Mouse (Mus musculus): ENCODE data around the gene Saa1.

Gene Saa1

DNA sequence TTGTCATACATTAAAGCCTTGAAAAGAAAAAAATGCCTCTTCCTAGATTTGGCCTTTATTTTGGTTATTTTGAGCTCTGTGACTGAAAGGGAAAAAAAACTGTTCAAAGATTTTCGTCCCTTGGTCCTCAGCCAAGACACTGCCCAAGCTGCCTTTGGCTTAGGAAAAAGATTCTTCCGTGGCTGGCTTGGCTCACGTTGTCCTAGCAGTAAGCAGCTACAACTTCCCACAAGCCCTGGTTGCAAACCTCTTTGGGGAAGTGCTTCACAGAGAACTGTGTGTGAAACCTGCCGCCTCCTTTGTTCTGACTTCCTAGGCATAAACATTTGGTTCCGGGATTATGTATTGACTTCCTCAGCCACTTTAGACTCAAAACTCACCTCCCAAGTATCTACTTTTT, 25.9 kb downstream of the Saa1 start:
- peak; percentile 80 for DNase-seq

DNA sequence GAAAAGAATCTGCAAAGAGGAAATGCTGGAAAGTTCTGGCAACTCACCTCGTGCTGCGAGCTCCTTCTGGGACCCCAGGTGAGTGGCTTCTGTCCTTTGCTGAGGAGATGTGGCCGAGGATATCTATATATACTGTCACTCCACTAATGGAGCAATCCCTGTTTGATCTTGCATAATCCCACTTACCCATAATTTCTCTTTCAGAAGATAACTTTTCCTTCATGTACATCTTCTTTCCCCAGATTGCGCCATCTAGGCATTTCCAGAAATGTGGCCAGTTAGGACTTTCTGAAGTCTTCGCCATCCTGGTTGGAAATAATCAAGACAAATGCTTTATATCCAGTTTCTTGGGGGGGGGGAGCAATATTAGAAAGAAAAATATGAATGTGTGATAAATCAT, 27.2 kb downstream of the Saa1 start, which contains the start of gene Saa3:
Gene Saa3, minus strand, starts transcription at position 101 of the 400 bp plus-strand sequence.
- no peak for DNase-seq

DNA sequence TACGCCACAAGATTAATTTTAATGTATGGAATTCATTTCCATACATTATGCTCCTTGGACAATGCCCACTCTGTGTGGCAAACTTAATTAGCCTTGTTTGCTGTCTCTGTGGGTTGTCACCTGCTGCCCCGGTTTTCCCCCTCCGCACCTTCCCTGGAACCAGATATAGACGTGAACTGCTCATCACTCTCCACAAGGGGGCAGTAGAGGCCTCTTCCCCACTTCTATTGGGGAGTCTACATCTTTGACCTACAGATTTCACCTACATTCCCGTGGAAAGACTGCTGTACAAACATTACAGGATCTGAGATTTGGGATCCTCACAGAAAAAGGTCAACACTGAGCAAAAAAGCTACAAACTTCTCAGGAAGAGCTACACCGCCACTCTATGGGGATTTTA, 28.3 kb downstream of the Saa1 start:
- DNase-seq = peak; percentile 75

DNA sequence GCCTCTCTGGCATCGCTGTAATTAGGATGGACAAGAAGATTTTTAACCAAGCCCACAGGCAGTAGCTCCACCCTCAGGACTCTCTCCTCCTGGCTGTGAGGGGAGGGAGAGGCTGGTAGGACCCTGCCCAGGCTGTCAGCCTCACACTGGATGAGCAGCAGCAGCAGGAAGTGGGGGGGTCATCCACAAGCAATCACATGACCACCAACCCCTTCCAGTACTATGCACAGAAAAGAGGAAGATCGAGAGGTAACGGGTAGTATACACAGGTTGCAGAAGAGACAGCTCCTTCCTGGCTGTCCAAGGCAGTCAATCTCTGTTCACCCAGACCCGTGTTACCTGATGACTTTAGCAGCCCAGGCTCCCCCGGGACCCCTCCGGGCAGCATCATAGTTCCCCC, 30.5 kb downstream of the Saa1 start:
- DNase-seq = no peak

DNA sequence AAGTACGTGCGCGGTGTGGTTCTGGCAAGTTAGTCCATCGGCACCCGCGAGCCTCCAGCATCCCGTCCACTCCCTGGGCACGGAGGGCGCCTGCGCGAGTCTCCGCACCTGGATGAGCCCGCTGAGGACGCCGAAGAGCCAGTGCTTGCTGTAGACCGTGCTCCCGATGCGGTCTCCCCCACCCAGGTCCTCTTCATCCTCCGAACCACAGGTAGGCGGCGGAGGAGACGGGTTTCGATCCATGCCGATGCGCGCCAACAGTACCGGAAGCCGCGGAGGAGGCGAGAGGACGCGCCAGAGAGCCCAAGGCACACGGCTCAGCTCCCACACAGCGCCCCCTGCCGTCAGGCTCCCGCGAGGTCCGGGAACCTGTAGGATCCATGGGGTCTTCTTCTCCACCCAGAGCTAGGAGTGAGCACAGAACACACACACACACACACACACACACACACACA, 32.4 kb downstream of the Saa1 start, which contains the start of gene Saal1:
Gene Saal1, minus strand, starts transcription at position 291 of the 455 bp plus-strand sequence.
- DNase-seq = peak; percentile 90

DNA sequence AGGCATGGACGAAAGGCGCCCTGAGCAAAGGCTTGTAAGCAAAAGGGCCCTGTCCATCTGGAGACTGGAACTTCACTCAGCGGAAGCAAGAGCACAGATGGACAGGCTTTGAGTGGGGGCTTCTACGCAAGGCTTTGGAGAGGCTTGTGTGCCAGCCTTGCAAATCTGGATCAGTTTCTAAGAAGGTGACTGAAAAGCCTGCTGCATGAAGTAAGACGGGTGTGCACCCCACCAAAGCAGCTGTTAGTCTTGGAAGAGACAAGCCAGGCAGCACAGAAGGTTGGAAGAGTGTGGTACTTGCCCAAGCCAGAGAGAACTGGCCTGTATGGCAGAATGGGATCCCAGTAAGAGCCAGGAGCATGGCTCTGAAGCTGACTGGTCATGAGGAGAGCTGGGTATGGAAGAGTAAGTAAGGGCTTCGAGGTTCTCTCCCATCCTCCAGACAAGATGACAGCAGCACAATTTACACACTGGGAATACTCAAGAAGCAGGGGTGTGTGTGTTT, 42.2 kb downstream of the Saa1 start:
- DNase-seq = no peak

DNA sequence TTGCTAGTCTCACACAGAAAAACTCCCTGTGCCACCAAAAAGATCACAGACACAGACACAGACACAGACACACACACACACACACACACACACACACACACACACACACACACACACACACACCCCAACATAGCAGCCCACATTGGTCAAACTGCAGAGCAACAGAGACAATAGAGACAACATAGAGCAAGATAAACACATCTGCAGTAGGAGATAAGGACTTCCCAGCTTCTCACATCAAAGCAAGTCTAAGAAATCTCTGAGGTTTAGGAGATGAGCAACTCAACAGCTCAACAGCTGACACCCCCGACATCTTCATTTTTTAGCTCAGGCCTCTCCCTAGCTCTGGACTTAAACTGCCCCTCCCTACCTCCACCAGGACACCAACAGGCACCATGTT, 46.0 kb downstream of the Saa1 start:
- no peak for DNase-seq
